Mouse (Mus musculus): ENCODE results near the gene Tex45. TPM values are rescaled to one million over a fixed set of nuclear protein-coding genes. Genes with fewer than 3 reads are reported as not detected.

The Tex45 gene
- total and polyA plus RNA-seq, 2 experiments from 2014 or later, result 0.26 to 0.73 TPM

DNA sequence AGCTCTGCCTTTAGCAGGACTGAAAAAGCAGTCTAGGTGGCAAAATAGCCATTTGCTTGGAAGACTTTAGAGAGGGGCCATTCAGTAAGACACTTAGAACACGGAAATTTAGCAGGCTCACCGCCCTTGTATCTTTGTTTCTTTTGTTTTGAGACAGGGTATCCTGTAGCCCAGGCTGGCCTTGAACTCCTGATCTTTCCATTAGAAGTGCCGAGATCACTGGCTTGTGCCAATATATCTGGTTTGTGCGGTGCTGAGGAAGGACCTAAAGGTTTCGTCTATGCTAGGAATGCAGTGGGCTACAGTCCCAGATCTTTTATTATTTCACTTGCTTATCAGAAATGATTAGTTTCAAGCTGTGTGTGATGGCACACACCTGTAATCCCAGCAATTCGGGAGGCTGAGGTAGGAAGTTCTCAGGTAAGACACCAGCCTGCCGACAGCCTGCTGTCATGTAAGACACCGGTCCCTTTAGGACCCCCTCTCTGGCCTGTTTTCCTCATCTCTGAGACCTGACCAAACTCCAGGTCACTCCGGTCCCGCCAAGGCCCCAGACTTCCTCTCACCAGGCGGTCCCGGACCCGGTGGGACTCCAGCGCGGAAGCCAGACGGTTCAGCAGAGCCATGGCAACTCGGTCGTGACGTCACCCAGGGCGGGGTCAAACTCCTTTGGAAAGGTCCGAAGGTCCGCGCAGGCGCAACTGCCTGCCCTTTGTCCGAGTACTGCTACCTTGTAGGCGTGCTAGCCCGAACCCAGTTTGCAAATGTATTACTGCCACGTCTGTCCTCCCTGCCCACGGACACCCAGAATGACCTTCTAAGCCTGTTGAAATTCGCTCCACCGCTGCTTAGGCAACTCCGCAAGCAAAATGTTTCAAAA, 3.4 kb upstream of the Tex45 start, which contains the start of gene Pex11g:
Pex11g (minus strand) TSS at position 675 of the 880 bp plus-strand sequence.
- Histone ChIP-seq H3K4me2 (ENCODE audit: low read depth, low read length) (peak within 1 kb of the TSS; percentile 67), H3K4me1 (ENCODE audit: insufficient read depth, low read length) (peaks cover 4% of the 10 kb centered on the region; the same call in 1 of the 2 replicates), H3K27ac (peak within 1 kb of the TSS; percentile 76), H3K4me3 (ENCODE audit: low read length) (peak within 1 kb of the TSS; percentile 39), H3K9ac (replicated peaks; ENCODE audit: low read length) (peak within 1 kb of the TSS; percentile 46), H3K36me3 (ENCODE audit: insufficient read depth, low read length) (no peaks in the 10 kb centered on the region), H3K27me3 (ENCODE audit: insufficient read depth, low read length) (no peaks in the 10 kb centered on the region), H3K9me3 (ENCODE audit: low read length) (no peaks in the 10 kb centered on the region)
- TF ChIP-seq CTCF (IDR thresholded peaks at IDR 0.05; ENCODE audit: low read depth), result no peak
- peak; percentile 97 for DNase-seq (ENCODE audit: low spot score)
- 5% methylated on average over 32 of the region's 32 CpGs for WGBS
- ATAC-seq, result peak; percentile 94

DNA sequence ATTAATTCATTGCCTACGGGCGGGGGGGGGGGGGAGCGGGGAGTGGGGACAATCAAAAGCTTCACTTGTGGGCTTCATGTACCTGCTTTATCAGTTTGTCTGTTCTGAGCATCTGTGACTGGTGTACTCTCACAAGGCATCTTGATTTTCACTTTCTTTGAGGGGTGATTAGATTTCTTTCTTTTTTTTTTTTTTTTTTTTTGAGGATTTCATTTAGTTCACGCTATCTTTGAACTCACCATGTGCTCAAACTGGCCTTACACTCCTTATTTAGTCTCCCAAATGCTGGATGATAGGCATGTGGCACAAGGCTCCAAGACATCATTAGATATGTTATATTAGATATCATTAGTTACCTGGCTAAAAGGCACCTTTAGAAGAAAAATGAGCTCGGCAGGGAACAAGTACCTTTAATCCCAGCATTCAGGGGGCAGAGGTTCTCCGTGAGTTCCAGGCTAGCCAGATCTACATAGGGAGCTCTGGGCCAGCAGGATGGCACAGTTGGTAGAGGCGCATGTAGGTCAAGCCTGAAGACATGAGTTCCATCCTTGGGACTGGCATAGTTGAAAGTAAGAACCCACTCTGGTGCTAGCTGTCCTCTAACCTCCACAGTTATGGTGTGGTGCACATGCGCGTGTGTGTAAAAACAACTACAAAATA, 2.6 kb upstream of the Tex45 start:
- Histone ChIP-seq H3K27ac (peak overlapping the region; percentile 76), H3K36me3 (ENCODE audit: insufficient read depth, low read length) (no peaks in the 10 kb centered on the region), H3K27me3 (ENCODE audit: insufficient read depth, low read length) (no peaks in the 10 kb centered on the region), H3K4me3 (ENCODE audit: low read length) (peak overlapping the region; percentile 39), H3K9ac (replicated peaks; ENCODE audit: low read length) (peak overlapping the region; percentile 46), H3K9me3 (ENCODE audit: low read length) (no peaks in the 10 kb centered on the region), H3K4me2 (ENCODE audit: low read depth, low read length) (peak overlapping the region; percentile 67), H3K4me1 (ENCODE audit: insufficient read depth, low read length) (peaks cover 4% of the 10 kb centered on the region; the same call in 1 of the 2 replicates)
- no peak for DNase-seq (ENCODE audit: low spot score)
- ATAC-seq, result no peak; the same call in 1 of the 2 replicates
- no peak for TF ChIP-seq CTCF (IDR thresholded peaks at IDR 0.05; ENCODE audit: low read depth)
- 45% methylated on average over 9 of the region's 9 CpGs for WGBS

GRCm38 (mm10) chr8:3468838-3469237, 1.8 kb upstream of the Tex45 start:
- Histone ChIP-seq H3K4me3 (ENCODE audit: low read length) (no peak overlapping the region), H3K9ac (replicated peaks; ENCODE audit: low read length) (no peak overlapping the region), H3K27ac (no peak overlapping the region), H3K27me3 (ENCODE audit: insufficient read depth, low read length) (no peaks in the 10 kb centered on the region), H3K4me1 (ENCODE audit: insufficient read depth, low read length) (peaks cover 4% of the 10 kb centered on the region; the same call in 1 of the 2 replicates), H3K4me2 (ENCODE audit: low read depth, low read length) (no peak overlapping the region), H3K36me3 (ENCODE audit: insufficient read depth, low read length) (no peaks in the 10 kb centered on the region), H3K9me3 (ENCODE audit: low read length) (no peaks in the 10 kb centered on the region)
- no peak for ATAC-seq
- 96% methylated on average over 1 of the region's 1 CpGs for WGBS
- TF ChIP-seq CTCF (IDR thresholded peaks at IDR 0.05; ENCODE audit: low read depth), result peak; percentile 11; the same call in 1 of the 2 replicates
- DNase-seq (ENCODE audit: low spot score), result no peak

DNA sequence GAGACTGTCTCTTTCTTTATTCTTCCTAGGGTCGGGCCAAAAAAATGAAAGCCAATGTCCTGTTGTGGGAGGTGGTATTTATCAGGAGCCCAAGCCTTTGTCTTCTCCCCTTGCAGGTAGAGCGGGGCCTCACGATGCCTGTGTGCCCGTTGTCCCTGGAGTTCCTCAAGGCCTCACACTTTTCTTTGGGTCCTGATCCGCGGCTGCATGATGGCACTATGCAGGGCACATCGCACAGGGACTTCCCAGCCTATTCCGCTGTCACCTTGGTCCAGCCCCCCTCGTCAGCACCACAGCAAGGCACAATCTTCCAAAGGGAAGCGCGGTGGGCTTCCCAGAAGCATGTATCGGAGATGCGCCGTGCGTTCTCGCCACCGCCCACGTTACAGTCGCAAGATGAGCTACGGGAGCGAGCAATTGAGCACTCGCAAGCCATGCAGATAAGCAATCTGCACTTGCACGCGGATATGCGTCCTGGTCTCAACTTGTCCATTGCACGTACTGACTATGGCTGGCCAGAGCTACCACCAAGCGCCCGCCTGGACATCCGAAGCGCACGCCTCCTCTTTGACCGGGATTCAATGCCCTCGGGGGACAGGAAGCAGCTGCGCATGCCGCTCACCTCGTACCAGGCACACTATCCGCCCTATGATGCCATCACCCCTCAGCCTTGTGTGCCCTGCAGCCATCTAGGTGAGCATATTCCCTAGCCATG, 5.2 kb downstream of the Tex45 start:
- no peak for TF ChIP-seq CTCF (IDR thresholded peaks at IDR 0.05; ENCODE audit: low read depth)
- peak overlapping the region; percentile 26 for H3K4me3 ChIP-seq (ENCODE audit: low read length)
- DNase-seq (ENCODE audit: low spot score) (peak; percentile 25), ATAC-seq (peak; percentile 75)
- H3K27me3 ChIP-seq (ENCODE audit: insufficient read depth, low read length), result no peaks in the 10 kb centered on the region; the same call in 1 of the 2 replicates
- H3K9me3 ChIP-seq (ENCODE audit: low read length), result no peaks in the 10 kb centered on the region
- no peaks in the 10 kb centered on the region for H3K36me3 ChIP-seq (ENCODE audit: insufficient read depth, low read length)
- H3K27ac ChIP-seq, result no peak overlapping the region
- H3K4me2 ChIP-seq (ENCODE audit: low read depth, low read length), result peak overlapping the region; percentile 50
- 28% methylated on average over 37 of the region's 37 CpGs for WGBS
- H3K4me1 ChIP-seq (ENCODE audit: insufficient read depth, low read length), result peaks cover 5% of the 10 kb centered on the region; the same call in 1 of the 2 replicates
- H3K9ac ChIP-seq (replicated peaks; ENCODE audit: low read length), result peak overlapping the region; percentile 37

DNA sequence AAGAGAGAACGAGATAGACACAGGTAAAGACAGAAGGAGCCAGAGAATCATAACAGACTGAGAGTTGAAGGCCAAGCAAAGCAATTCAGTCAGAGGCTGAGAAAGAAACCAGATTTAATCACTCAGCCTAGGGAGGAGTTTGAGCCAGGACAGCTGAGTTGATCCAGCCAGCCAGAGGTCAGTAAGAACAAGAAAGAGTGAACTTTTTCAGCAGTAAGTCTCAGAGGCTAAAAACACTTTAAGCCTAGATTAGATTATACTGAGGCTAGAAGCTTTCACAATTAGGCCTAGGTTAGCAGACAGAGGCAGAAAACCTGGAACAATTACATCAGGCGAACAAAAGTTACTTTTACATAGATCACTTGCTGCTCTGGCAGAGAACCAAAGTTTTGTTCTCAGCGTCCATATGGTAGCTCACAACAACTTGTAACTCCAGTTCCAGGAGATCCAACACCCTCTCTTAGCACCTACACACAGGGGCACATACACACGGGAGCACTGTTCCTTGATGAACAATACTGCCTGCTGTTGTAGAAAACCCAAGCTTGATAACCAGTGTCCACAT, 9.6 kb downstream of the Tex45 start:
- ATAC-seq, result no peak
- Histone ChIP-seq H3K4me1 (ENCODE audit: insufficient read depth, low read length) (peaks cover 5% of the 10 kb centered on the region; the same call in 1 of the 2 replicates), H3K36me3 (ENCODE audit: insufficient read depth, low read length) (no peaks in the 10 kb centered on the region), H3K9me3 (ENCODE audit: low read length) (no peaks in the 10 kb centered on the region), H3K4me2 (ENCODE audit: low read depth, low read length) (no peak overlapping the region), H3K27ac (no peak overlapping the region), H3K9ac (replicated peaks; ENCODE audit: low read length) (no peak overlapping the region), H3K4me3 (ENCODE audit: low read length) (no peak overlapping the region), H3K27me3 (ENCODE audit: insufficient read depth, low read length) (no peaks in the 10 kb centered on the region; the same call in 1 of the 2 replicates)
- DNase-seq (ENCODE audit: low spot score), result no peak
- 76% methylated on average over 4 of the region's 4 CpGs for WGBS
- TF ChIP-seq CTCF (IDR thresholded peaks at IDR 0.05; ENCODE audit: low read depth), result no peak

DNA sequence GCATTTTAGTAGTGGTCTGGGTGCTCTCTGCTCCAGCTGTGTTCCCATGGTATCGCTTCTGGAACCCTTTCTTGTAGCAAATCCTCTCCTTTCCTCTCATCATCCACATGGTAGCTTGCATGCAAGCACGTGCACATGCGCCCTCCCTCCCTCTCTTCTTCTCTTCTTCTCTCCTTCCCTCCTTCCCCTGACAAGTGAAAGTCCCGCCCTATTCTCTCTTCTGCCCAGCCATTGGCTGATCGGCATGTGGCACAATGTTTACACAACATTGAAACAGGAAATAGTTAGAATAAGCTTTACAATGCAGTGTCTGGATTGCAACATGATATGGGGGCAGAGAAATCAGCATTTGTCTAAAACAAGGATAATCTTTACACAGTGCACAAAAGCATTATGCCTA, 10.9 kb downstream of the Tex45 start:
- no peak for DNase-seq (ENCODE audit: low spot score)
- no peak for ATAC-seq
- Histone ChIP-seq H3K4me1 (ENCODE audit: insufficient read depth, low read length) (no peaks in the 10 kb centered on the region), H3K27ac (no peak overlapping the region), H3K4me3 (ENCODE audit: low read length) (no peak overlapping the region), H3K36me3 (ENCODE audit: insufficient read depth, low read length) (no peaks in the 10 kb centered on the region), H3K9me3 (ENCODE audit: low read length) (no peaks in the 10 kb centered on the region), H3K9ac (replicated peaks; ENCODE audit: low read length) (no peak overlapping the region), H3K27me3 (ENCODE audit: insufficient read depth, low read length) (no peaks in the 10 kb centered on the region; the same call in 1 of the 2 replicates), H3K4me2 (ENCODE audit: low read depth, low read length) (no peak overlapping the region)
- 56% methylated on average over 5 of the region's 5 CpGs for WGBS
- TF ChIP-seq CTCF (IDR thresholded peaks at IDR 0.05; ENCODE audit: low read depth), result no peak

Data from hindbrain, postnatal 0 days (tissue).